8 mouse cellular contexts compared by ENCODE assay signal in genomic region chr13:23412630-23413521, GRCm38 (mm10). TPM values are rescaled to one million over a fixed set of nuclear protein-coding genes. Genes with fewer than 3 reads are reported as not detected.
DNase-seq lines count a peak whose midpoint lies in the region; ATAC-seq lines count a peak whose summit lies in the region.

No protein-coding gene starts in this region.

- no peaks in the 10 kb centered on the region for H3K9me3 ChIP-seq in heart, embryonic 13.5 days
- no peaks in the 10 kb centered on the region for H3K9me3 ChIP-seq in embryonic facial prominence, embryonic 12.5 days
- no peaks in the 10 kb centered on the region for H3K9me3 ChIP-seq in liver, embryonic 15.5 days (replicated peaks)

- peak overlapping the region; percentile 71 for H3K9ac ChIP-seq in heart, embryonic 13.5 days
- H3K9ac ChIP-seq in embryonic facial prominence, embryonic 12.5 days: peak overlapping the region; percentile 17; the same call in 1 of the 2 replicates
- peak overlapping the region; percentile 7 for H3K9ac ChIP-seq in liver, embryonic 15.5 days

- no peak overlapping the region for H3K27ac ChIP-seq in heart, embryonic 13.5 days (replicated peaks)
- no peak overlapping the region for H3K27ac ChIP-seq in embryonic facial prominence, embryonic 12.5 days
- no peak overlapping the region for H3K27ac ChIP-seq in liver, embryonic 15.5 days (replicated peaks)

- H3K4me2 ChIP-seq in heart, embryonic 13.5 days: peak overlapping the region; percentile 76
- peak overlapping the region; percentile 53 for H3K4me2 ChIP-seq in embryonic facial prominence, embryonic 12.5 days (replicated peaks)
- H3K4me2 ChIP-seq in liver, embryonic 15.5 days: peak overlapping the region; percentile 75

- 2% methylated on average over 28 of the region's 28 CpGs for WGBS in heart, embryonic 13.5 days
- 1% methylated on average over 28 of the region's 28 CpGs for WGBS in embryonic facial prominence, embryonic 12.5 days
- WGBS in liver, embryonic 15.5 days (ENCODE audit: insufficient replicate concordance): under 1% methylated on average over 28 of the region's 28 CpGs

- peak overlapping the region; percentile 49 for H3K4me3 ChIP-seq in heart, embryonic 13.5 days
- H3K4me3 ChIP-seq in embryonic facial prominence, embryonic 12.5 days: peak overlapping the region; percentile 31
- peak overlapping the region; percentile 50 for H3K4me3 ChIP-seq in liver, embryonic 15.5 days (replicated peaks)

- no peak for DNase-seq in heart, adult 9 months (ENCODE audit: low spot score in 2 of 2)
- peak; percentile 97 for DNase-seq in R1 (ENCODE audit: low read depth, low spot score)
- DNase-seq in induced T-regulatory cell, adult 2 months (ENCODE audit: low read depth): peak; percentile 58
- peak; percentile 72 to 81 for DNase-seq in right cerebral cortex, postnatal 36 days (ENCODE audit: low spot score in 2 of 2)
- DNase-seq in ovary, postnatal 10 days (ENCODE audit: low spot score): no peak

- peaks cover 36% of the 10 kb centered on the region for H3K27me3 ChIP-seq in heart, embryonic 13.5 days (replicated peaks)
- peaks cover 10% of the 10 kb centered on the region; the same call in 1 of the 2 replicates for H3K27me3 ChIP-seq in embryonic facial prominence, embryonic 12.5 days
- H3K27me3 ChIP-seq in liver, embryonic 15.5 days: peaks cover 27% of the 10 kb centered on the region

- peaks cover 4% of the 10 kb centered on the region; the same call in 1 of the 2 replicates for H3K36me3 ChIP-seq in heart, embryonic 13.5 days
- peaks cover 7% of the 10 kb centered on the region; the same call in 1 of the 2 replicates for H3K36me3 ChIP-seq in embryonic facial prominence, embryonic 12.5 days
- no peaks in the 10 kb centered on the region for H3K36me3 ChIP-seq in liver, embryonic 15.5 days (replicated peaks)

- H3K4me1 ChIP-seq in heart, embryonic 13.5 days: peaks cover 17% of the 10 kb centered on the region
- H3K4me1 ChIP-seq in embryonic facial prominence, embryonic 12.5 days: peaks cover 11% of the 10 kb centered on the region; the same call in 1 of the 2 replicates
- H3K4me1 ChIP-seq in liver, embryonic 15.5 days (replicated peaks): peaks cover 21% of the 10 kb centered on the region

- no peak for ATAC-seq in heart, embryonic 13.5 days (ENCODE audit: extremely low read depth, insufficient number of reproducible peaks, low FRiP score, low TSS enrichment)
- ATAC-seq in embryonic facial prominence, embryonic 12.5 days (ENCODE audit: insufficient number of reproducible peaks, insufficient read depth, low FRiP score, low TSS enrichment): no peak
- ATAC-seq in liver, embryonic 15.5 days (ENCODE audit: insufficient read depth): peak; percentile 72

RNA-seq across cellular contexts. Expression of gene Abt1, which starts 10.8 kb away (rescaled TPM):
- polyA plus RNA-seq in heart, embryonic 13.5 days (2015; fragmentation: Nextera tagmentation; extraction: Ambion mirVana): 8.5 and 8.7 TPM in 2 replicates
- polyA plus RNA-seq in embryonic facial prominence, embryonic 12.5 days (2016; fragmentation: Nextera tagmentation; extraction: Ambion mirVana): 12.9 and 13.9 TPM in 2 replicates
- polyA plus RNA-seq in liver, embryonic 15.5 days (2015; fragmentation: Nextera tagmentation; extraction: Ambion mirVana): 5.1 and 5.2 TPM in 2 replicates

RNA-seq across cellular contexts. Expression of gene Zfp322a, which starts 43.9 kb away (rescaled TPM):
- 36.7 and 40.7 TPM in 2 replicates for polyA plus RNA-seq in heart, embryonic 13.5 days (2015; fragmentation: Nextera tagmentation; extraction: Ambion mirVana)
- polyA plus RNA-seq in embryonic facial prominence, embryonic 12.5 days (2016; fragmentation: Nextera tagmentation; extraction: Ambion mirVana): 65.4 and 67.5 TPM in 2 replicates
- polyA plus RNA-seq in liver, embryonic 15.5 days (2015; fragmentation: Nextera tagmentation; extraction: Ambion mirVana): 11.2 and 12.6 TPM in 2 replicates

RNA-seq across cellular contexts. Expression of gene Btn1a1, which starts 52.8 kb away (rescaled TPM):
- polyA plus RNA-seq in heart, embryonic 13.5 days (2015; fragmentation: Nextera tagmentation; extraction: Ambion mirVana): 1.1 and 2.2 TPM in 2 replicates
- polyA plus RNA-seq in embryonic facial prominence, embryonic 12.5 days (2016; fragmentation: Nextera tagmentation; extraction: Ambion mirVana): 0.10 and 0.20 TPM in 2 replicates
- polyA plus RNA-seq in liver, embryonic 15.5 days (2015; fragmentation: Nextera tagmentation; extraction: Ambion mirVana): 1.6 and 2.1 TPM in 2 replicates

Comparison
In these comparisons a context has a peak if more than half of its experiments do, and no peak if none do; other contexts are left out.
1. H3K9ac ChIP-seq: peak in every context shown above with its lines; median percentile 71 in heart, embryonic 13.5 days; 17 in embryonic facial prominence, embryonic 12.5 days; 7 in liver, embryonic 15.5 days.
2. DNase-seq: peak in R1 (single experiment), induced T-regulatory cell, adult 2 months (single experiment) and right cerebral cortex, postnatal 36 days (2 of 2); none in heart, adult 9 months (0 of 2) and ovary, postnatal 10 days (single experiment).
3. Peak in every context shown above with its lines, with median percentiles within 50 percentile points of each other: H3K4me2 ChIP-seq and H3K4me3 ChIP-seq.